Mouse (Mus musculus): Measurements from ENCODE around the gene Prap1.
A peak's percentile ranks its signal among the peaks of the same experiment; 100 is the strongest.

DNA sequence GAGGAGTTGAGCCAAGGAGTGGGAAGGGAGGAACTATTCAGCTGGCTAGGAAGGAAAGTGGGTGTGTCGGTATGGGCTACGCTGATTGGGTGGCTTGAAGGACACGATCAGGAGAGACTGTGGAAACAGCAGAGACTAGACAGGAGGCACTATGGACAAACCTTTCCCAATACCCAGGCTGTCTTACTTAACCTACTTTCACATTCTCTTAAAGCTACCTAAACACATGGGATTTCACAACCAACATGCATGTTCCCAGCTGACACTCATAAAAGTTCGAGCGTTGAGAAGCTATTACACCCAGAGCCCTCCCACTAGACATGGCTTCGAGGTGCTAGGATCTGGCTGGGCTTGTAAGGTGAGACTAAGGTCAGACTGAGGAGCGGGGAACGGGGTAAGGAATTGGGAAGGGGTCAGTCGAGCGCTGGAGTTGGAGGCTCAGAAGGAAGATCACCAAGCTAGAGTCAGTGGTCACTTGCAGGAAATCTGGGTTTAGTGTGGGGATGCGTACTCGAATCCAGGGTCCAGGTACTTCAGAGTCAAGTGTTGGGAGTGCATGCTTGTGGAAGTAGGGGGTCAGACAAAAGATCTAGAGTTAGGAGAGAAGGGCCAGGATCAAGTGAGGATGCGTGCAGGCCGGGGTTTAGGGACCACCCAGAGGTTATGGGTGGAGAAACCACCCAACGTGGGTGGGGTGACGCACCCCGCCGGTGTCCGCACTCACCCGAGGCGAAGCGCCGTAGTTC lies 22.6 kb downstream of the Prap1 start, which contains the start of gene Paox:
- peak; percentile 27 for TF ChIP-seq POLR2A (IDR thresholded peaks at IDR 0.05; ENCODE audit: insufficient read length, low read depth)
- no peak for TF ChIP-seq TCF12 (IDR thresholded peaks at IDR 0.05; ENCODE audit: insufficient read depth, poor library complexity, severe bottlenecking)
- TF ChIP-seq POLR2AphosphoS2 (IDR thresholded peaks at IDR 0.05; ENCODE audit: insufficient read length, low read depth): no peak
- no peak for TF ChIP-seq MAX (IDR thresholded peaks at IDR 0.05; ENCODE audit: low read depth)
- TF ChIP-seq CEBPB (IDR thresholded peaks at IDR 0.05; ENCODE audit: insufficient read depth, poor library complexity, severe bottlenecking): no peak
- TF ChIP-seq MYOD1 (IDR thresholded peaks at IDR 0.05; ENCODE audit: control insufficient read depth in 1 of 3, insufficient read length in 2 of 3, low read depth in 2 of 3): no peak
- no peak for TF ChIP-seq MYOG (IDR thresholded peaks at IDR 0.05; ENCODE audit: control insufficient read depth in 1 of 3, insufficient read depth in 1 of 3, insufficient read length in 2 of 3, low read depth in 2 of 3)

All from myocyte (in vitro differentiated cells).